Comparison of ENCODE assay signal across 13 mouse cellular contexts in genomic region chr12:32343487-32343886, GRCm38 (mm10).
"Had no signal": no experiment of that assay in that cellular context is flagged by ENCODE, and none has a peak within 500 bp of the region (broad histone marks: within the 10 kb centered on the region; RNA-seq: fewer than 3 reads in every experiment).

No protein-coding gene starts in this region.

- H3K27me3 ChIP-seq: limb, embryonic 13.5 days; midbrain, embryonic 13.5 days; neural tube, embryonic 15.5 days had no signal

- H3K9me3 ChIP-seq: limb, embryonic 13.5 days; midbrain, embryonic 13.5 days; neural tube, embryonic 15.5 days had no signal

- ATAC-seq: midbrain, embryonic 13.5 days had no signal

- H3K4me3 ChIP-seq: layer of hippocampus, adult 2 months; limb, embryonic 13.5 days; midbrain, embryonic 13.5 days; neural tube, embryonic 15.5 days had no signal

- H3K36me3 ChIP-seq: limb, embryonic 13.5 days; midbrain, embryonic 13.5 days; neural tube, embryonic 15.5 days had no signal

- H3K9ac ChIP-seq: limb, embryonic 13.5 days; liver, embryonic 14.5 days; midbrain, embryonic 13.5 days; neural tube, embryonic 15.5 days had no signal

- H3K4me2 ChIP-seq: limb, embryonic 13.5 days; midbrain, embryonic 13.5 days; neural tube, embryonic 15.5 days had no signal

- H3K4me1 ChIP-seq: limb, embryonic 13.5 days; midbrain, embryonic 13.5 days; neural tube, embryonic 15.5 days had no signal

- H3K27ac ChIP-seq: kidney, postnatal 0 days; layer of hippocampus, adult 2 months; limb, embryonic 13.5 days; liver, embryonic 14.5 days; midbrain, embryonic 13.5 days; neural tube, embryonic 15.5 days had no signal

- DNase-seq: kidney, postnatal 4 days; left cerebral cortex, postnatal 4 days; lung, adult 18-20 months; right cerebral cortex, adult 18-20 months; right cerebral cortex, postnatal 25 days; thymus, adult 18-20 months; thymus, postnatal 14 days had no signal
